ENCODE assay signal across 8 mouse cellular contexts in genomic region chr16:97293273-97293672, GRCm38 (mm10).
DNase-seq lines count a peak whose midpoint lies in the region; ATAC-seq and TF ChIP-seq lines count a peak whose summit lies in the region.

No protein-coding gene starts in this region.

- peak; percentile 59 for DNase-seq in MEL (ENCODE audit: low read depth, low spot score)
- DNase-seq in cerebellum, adult 11 months: peak; percentile 19
- peak; percentile 82 for DNase-seq in heart, postnatal 4 days
- peak; percentile 81 for DNase-seq in layer of hippocampus, adult 11-12 months (ENCODE audit: low spot score)
- peak; percentile 88 for DNase-seq in lung, embryonic 14.5 days
- peak; percentile 63 for DNase-seq in thymus, postnatal 0 days (ENCODE audit: low spot score)

- no peak overlapping the region for H3K4me3 ChIP-seq in MEL (ENCODE audit: control insufficient read depth in 1 of 2, insufficient read depth in 1 of 2, low read depth in 2 of 2, low read length in 2 of 2)
- no peak overlapping the region for H3K4me3 ChIP-seq in forebrain, embryonic 15.5 days
- no peak overlapping the region for H3K4me3 ChIP-seq in lung, embryonic 14.5 days (ENCODE audit: low read depth, low read length)
- H3K4me3 ChIP-seq in olfactory bulb, adult 2 months (ENCODE audit: insufficient read depth, low read depth, low read length): no peak overlapping the region

- H3K4me2 ChIP-seq in forebrain, embryonic 15.5 days (replicated peaks): peak overlapping the region; percentile 22
- peak overlapping the region; percentile 46 for H3K4me2 ChIP-seq in lung, embryonic 14.5 days

- TF ChIP-seq CTCF in MEL (IDR thresholded peaks at IDR 0.05 in 2 of 3, conservative IDR thresholded peaks at IDR 0.05 in 1 of 3; ENCODE audit: control insufficient read depth in 1 of 3, insufficient read depth in 1 of 3, low read depth in 2 of 3, low read length in 3 of 3, poor library complexity in 1 of 3, severe bottlenecking in 1 of 3): peak; percentile 81 to 87 (median 82)
- TF ChIP-seq CTCF in lung, embryonic 14.5 days (IDR thresholded peaks at IDR 0.05; ENCODE audit: low read depth): peak; percentile 87
- TF ChIP-seq CTCF in olfactory bulb, adult 2 months (IDR thresholded peaks at IDR 0.05; ENCODE audit: insufficient read depth, low read depth, low read length): peak; percentile 60

- no peak overlapping the region for H3K9ac ChIP-seq in MEL (ENCODE audit: control insufficient read depth, low read depth, low read length, poor library complexity, severe bottlenecking)
- H3K9ac ChIP-seq in forebrain, embryonic 15.5 days (replicated peaks): no peak overlapping the region
- no peak overlapping the region for H3K9ac ChIP-seq in lung, embryonic 14.5 days

- TF ChIP-seq RAD21 in MEL (IDR thresholded peaks at IDR 0.05; ENCODE audit: low read depth, low read length): peak; percentile 86

- no peaks in the 10 kb centered on the region for H3K9me3 ChIP-seq in MEL (replicated peaks; ENCODE audit: insufficient read depth, low read length)
- H3K9me3 ChIP-seq in forebrain, embryonic 15.5 days: no peaks in the 10 kb centered on the region
- H3K9me3 ChIP-seq in lung, embryonic 14.5 days (ENCODE audit: low read depth, low read length): no peaks in the 10 kb centered on the region

- TF ChIP-seq POLR2A in MEL (IDR thresholded peaks at IDR 0.05; ENCODE audit: control insufficient read depth in 1 of 2, insufficient read depth in 1 of 2, low read depth in 1 of 2, low read length in 2 of 2, poor library complexity in 1 of 2): no peak
- no peak for TF ChIP-seq POLR2A in olfactory bulb, adult 2 months (IDR thresholded peaks at IDR 0.05; ENCODE audit: insufficient read depth, low read depth, low read length)

- 5% methylated on average over 4 of the region's 4 CpGs for WGBS in forebrain, embryonic 15.5 days
- 3% methylated on average over 4 of the region's 4 CpGs for WGBS in lung, embryonic 14.5 days
- 2% methylated on average over 4 of the region's 4 CpGs for WGBS in olfactory bulb, adult 2 months

- H3K27ac ChIP-seq in MEL (ENCODE audit: control insufficient read depth, low read depth, low read length): no peak overlapping the region
- no peak overlapping the region for H3K27ac ChIP-seq in forebrain, embryonic 15.5 days (replicated peaks)
- no peak overlapping the region for H3K27ac ChIP-seq in lung, embryonic 14.5 days (ENCODE audit: low read depth)
- peak overlapping the region; percentile 32 for H3K27ac ChIP-seq in olfactory bulb, adult 2 months (ENCODE audit: insufficient read depth, low read depth, low read length)

- H3K4me1 ChIP-seq in MEL (ENCODE audit: control insufficient read depth in 1 of 2, insufficient read depth in 2 of 2, low read length in 2 of 2): no peaks in the 10 kb centered on the region
- peaks cover 22% of the 10 kb centered on the region for H3K4me1 ChIP-seq in forebrain, embryonic 15.5 days
- no peaks in the 10 kb centered on the region for H3K4me1 ChIP-seq in lung, embryonic 14.5 days (ENCODE audit: insufficient read depth)
- H3K4me1 ChIP-seq in olfactory bulb, adult 2 months (ENCODE audit: control insufficient read depth, insufficient read depth, low read length): peaks cover 16% of the 10 kb centered on the region

- TF ChIP-seq EP300 in MEL (IDR thresholded peaks at IDR 0.05; ENCODE audit: low read depth in 1 of 2, low read length in 2 of 2): no peak

- no peaks in the 10 kb centered on the region for H3K36me3 ChIP-seq in MEL (ENCODE audit: control insufficient read depth in 1 of 2, insufficient read depth in 2 of 2, low read length in 2 of 2)
- H3K36me3 ChIP-seq in forebrain, embryonic 15.5 days: no peaks in the 10 kb centered on the region
- H3K36me3 ChIP-seq in lung, embryonic 14.5 days (ENCODE audit: insufficient read depth): no peaks in the 10 kb centered on the region

- H3K27me3 ChIP-seq in MEL (ENCODE audit: control insufficient read depth in 1 of 2, insufficient read depth in 2 of 2, low read length in 2 of 2): no peaks in the 10 kb centered on the region
- no peaks in the 10 kb centered on the region for H3K27me3 ChIP-seq in forebrain, embryonic 15.5 days
- no peaks in the 10 kb centered on the region for H3K27me3 ChIP-seq in lung, embryonic 14.5 days (ENCODE audit: insufficient read depth, low read length)

- no peaks in the 10 kb centered on the region for H3K79me2 ChIP-seq in MEL (ENCODE audit: control insufficient read depth, insufficient read depth, low read length, poor library complexity)

- peak; percentile 78 for ATAC-seq in forebrain, embryonic 15.5 days (replicated peaks)
- peak; percentile 75; the same call in 1 of the 2 replicates for ATAC-seq in lung, embryonic 14.5 days (ENCODE audit: insufficient read depth)

TF ChIP-seq in MEL, 35 proteins besides CTCF, POLR2A, EP300 and RAD21:
- TF ChIP-seq ZC3H11A (IDR thresholded peaks at IDR 0.05; ENCODE audit: low read depth, low read length): peak; percentile 67
- TF ChIP-seq BHLHE40 (IDR thresholded peaks at IDR 0.05; ENCODE audit: borderline replicate concordance, low read depth, low read length): no peak
- peak; percentile 85 for TF ChIP-seq SMC3 (IDR thresholded peaks at IDR 0.05; ENCODE audit: low read depth, low read length)

Comparison
In these comparisons a context has a peak if more than half of its experiments do, and no peak if none do; other contexts are left out.
1. DNase-seq: peak in every context shown above with its lines; median percentile 88 in lung, embryonic 14.5 days; 82 in heart, postnatal 4 days; 81 in layer of hippocampus, adult 11-12 months; 63 in thymus, postnatal 0 days; 59 in MEL; 19 in cerebellum, adult 11 months.